Mouse (Mus musculus) C2C12 (cell line): Measurements from ENCODE around the gene Lingo2. TPM values are rescaled to one million over a fixed set of nuclear protein-coding genes. Genes with fewer than 3 reads are reported as not detected.
A peak's percentile ranks its signal among the peaks of the same experiment; 100 is the strongest.

Experiments used
- H3K27me3 ChIP-seq: one replicate; pipeline ENCODE4 v1.6.1; 2011; ENCODE audit not compliant: control insufficient read depth, insufficient read depth, insufficient read length
- H3K36me3 ChIP-seq: one replicate; pipeline ENCODE4 v1.6.1; 2011; ENCODE audit not compliant: control insufficient read depth, insufficient read depth
- H3K4me3 ChIP-seq: one replicate; pipeline ENCODE4 v1.5.1; 2011; ENCODE audit warnings: mild to moderate bottlenecking, control low read depth; ENCODE audit not compliant: poor library complexity, insufficient read depth, severe bottlenecking
- H3K79me2 ChIP-seq: one replicate; pipeline ENCODE4 v1.6.1; 2011; ENCODE audit not compliant: control insufficient read depth, insufficient read depth
- H3K79me3 ChIP-seq: one replicate; pipeline ENCODE4 v1.6.1; 2011; ENCODE audit warnings: low read depth, control low read depth
- H3ac ChIP-seq: one replicate; pipeline ENCODE3; 2011; ENCODE audit warnings: low read depth; ENCODE audit not compliant: control insufficient read depth, insufficient read length
- CEBPB ChIP-seq: IDR thresholded peaks from one replicate; pipeline ENCODE4 v1.6.1; 2011; ENCODE audit warnings: low read depth, mild to moderate bottlenecking, control low read depth, moderate library complexity
- CTCF ChIP-seq: IDR thresholded peaks from one replicate; pipeline ENCODE4 v1.5.1; 2011; ENCODE audit not compliant: control insufficient read depth, insufficient read depth, insufficient read length
- FOSL1 ChIP-seq: IDR thresholded peaks from one replicate; pipeline ENCODE4 v1.8.0; 2011; ENCODE audit warnings: mild to moderate bottlenecking, low read length; ENCODE audit not compliant: poor library complexity, insufficient read depth, severe bottlenecking
- MAX ChIP-seq: IDR thresholded peaks from one replicate; pipeline ENCODE4 v1.6.1; 2011; ENCODE audit warnings: mild to moderate bottlenecking, control low read depth
- MYOD1 ChIP-seq: IDR thresholded peaks from one replicate; pipeline ENCODE4 v1.6.1; 2011; ENCODE audit warnings: low read depth; ENCODE audit not compliant: control insufficient read depth, insufficient read length
- MYOG ChIP-seq: IDR thresholded peaks from one replicate; pipeline ENCODE4 v1.6.1; 2011; ENCODE audit not compliant: control insufficient read depth, insufficient read length; ENCODE audit errors: extremely low read depth
- USF1 ChIP-seq: IDR thresholded peaks from one replicate; pipeline ENCODE4 v1.6.1; 2011; ENCODE audit warnings: low read depth, mild to moderate bottlenecking, control low read depth, moderate library complexity
- polyA plus RNA-seq: library from polyadenylated mRNA; unstranded; fragments of >200 nt; fragmentation: generic; extraction: Trizol; gene quantifications from one replicate; pipeline ENCODE4 v1.2.1, GENCODE M21; 2012; ENCODE audit warnings: missing spikeins

Lingo2 gene
- polyA plus RNA-seq, 1 experiment, result 0.05 TPM

DNA sequence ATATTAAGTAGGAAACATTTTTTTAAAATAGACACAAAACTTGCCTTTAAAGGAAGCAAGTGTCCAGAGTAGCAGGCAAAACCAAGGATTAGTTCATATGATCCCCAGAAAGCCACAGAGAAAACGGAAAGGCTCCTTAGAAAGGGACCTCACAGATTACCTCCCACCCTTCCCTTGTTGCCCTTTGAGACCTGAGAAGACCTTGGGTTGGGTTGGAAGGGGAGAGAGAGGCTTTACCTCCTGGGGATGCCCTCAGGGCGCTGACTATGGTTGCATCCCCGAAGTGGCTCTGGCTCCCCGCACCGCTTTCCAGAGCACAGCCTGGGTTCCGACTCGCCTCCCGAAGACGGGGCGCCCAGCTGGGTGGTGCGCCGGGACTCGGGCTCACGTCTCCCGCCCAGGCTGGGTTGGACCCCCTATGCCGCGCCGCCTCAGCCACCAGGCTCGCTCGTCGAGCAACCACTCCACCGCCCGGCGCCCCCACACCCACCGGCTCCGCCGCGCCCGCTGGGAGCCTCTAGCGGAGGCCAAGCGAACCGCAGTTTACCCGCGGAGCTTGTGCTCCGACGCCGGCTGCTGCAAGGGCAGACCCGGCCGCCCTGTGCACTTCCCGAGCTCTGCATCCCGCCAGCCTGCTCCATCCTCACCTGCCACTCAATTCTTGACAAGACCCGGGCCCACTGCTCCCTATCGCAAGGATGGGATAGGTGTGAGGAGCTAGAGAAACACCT lies 1.4 kb downstream of the Lingo2 start:
- TF ChIP-seq CEBPB (no peak), MYOD1 (no peak), FOSL1 (no peak), CTCF (no peak), MAX (no peak)
- Histone ChIP-seq H3K79me3 (no peaks in the 10 kb centered on the region), H3K27me3 (no peaks in the 10 kb centered on the region)

DNA sequence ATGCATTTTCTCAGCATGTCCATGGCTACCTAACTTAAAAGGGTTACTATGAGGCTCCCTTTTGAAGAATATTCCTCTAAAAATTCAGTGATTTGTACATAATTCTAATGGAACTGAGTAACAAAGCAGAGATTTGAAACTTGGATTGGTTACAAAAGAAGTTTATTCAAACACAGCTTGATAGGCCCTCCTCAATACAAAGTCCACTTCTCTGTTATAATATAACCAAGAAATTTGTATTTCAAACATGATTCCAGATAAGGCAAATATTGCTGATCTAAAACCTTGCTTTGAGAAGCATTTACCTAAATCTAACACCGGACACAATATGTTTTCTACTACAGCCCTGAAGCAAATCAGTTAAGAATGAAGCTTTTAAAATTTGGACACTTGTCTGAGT lies 60.7 kb downstream of the Lingo2 start:
- Histone ChIP-seq H3K79me3 (no peaks in the 10 kb centered on the region), H3K4me3 (no peak overlapping the region), H3ac (no peak overlapping the region), H3K36me3 (no peaks in the 10 kb centered on the region), H3K27me3 (no peaks in the 10 kb centered on the region), H3K79me2 (no peaks in the 10 kb centered on the region)
- TF ChIP-seq USF1 (no peak), MYOD1 (no peak), MYOG (no peak), FOSL1 (no peak), CEBPB (no peak), MAX (no peak), CTCF (no peak)

More for the DNA sequence above, 1.4 kb downstream of the Lingo2 start:
- Histone ChIP-seq H3ac (peak overlapping the region; percentile 44), H3K36me3 (no peaks in the 10 kb centered on the region), H3K79me2 (no peaks in the 10 kb centered on the region), H3K4me3 (no peak overlapping the region)

- Histone ChIP-seq H3K36me3 (no peaks in the 10 kb centered on the region), H3K4me3 (no peak overlapping the region), H3ac (no peak overlapping the region), H3K27me3 (no peaks in the 10 kb centered on the region), H3K79me2 (no peaks in the 10 kb centered on the region), H3K79me3 (no peaks in the 10 kb centered on the region)
- TF ChIP-seq FOSL1, result no peak
Measured at GRCm38 (mm10) chr4:36890365-36890764, 61.2 kb downstream of the Lingo2 start.

DNA sequence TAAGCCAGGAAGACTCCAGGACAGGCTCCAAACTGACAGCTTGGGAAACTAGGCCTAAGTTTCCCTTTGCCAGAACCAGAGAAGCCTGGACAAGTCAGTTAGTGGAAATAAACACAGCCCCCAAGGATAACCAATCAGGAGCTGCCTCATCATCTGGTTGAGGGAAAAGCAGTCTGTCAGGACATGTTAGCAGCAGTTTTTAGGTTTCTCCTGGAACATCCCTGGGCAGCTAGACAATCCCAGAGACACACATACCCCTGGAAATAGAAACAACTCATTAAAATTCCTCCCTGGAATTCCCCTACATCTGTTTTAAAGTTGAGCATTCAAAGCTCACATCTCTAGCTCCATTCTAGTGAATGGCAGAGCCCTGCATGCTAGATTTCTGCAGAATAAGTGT lies 76.8 kb downstream of the Lingo2 start:
- Histone ChIP-seq H3K79me2 (no peaks in the 10 kb centered on the region), H3ac (no peak overlapping the region), H3K79me3 (no peaks in the 10 kb centered on the region), H3K4me3 (no peak overlapping the region), H3K27me3 (no peaks in the 10 kb centered on the region), H3K36me3 (no peaks in the 10 kb centered on the region)
- TF ChIP-seq CTCF (no peak), USF1 (no peak), FOSL1 (no peak), MAX (no peak), MYOD1 (no peak), CEBPB (no peak), MYOG (no peak)

DNA sequence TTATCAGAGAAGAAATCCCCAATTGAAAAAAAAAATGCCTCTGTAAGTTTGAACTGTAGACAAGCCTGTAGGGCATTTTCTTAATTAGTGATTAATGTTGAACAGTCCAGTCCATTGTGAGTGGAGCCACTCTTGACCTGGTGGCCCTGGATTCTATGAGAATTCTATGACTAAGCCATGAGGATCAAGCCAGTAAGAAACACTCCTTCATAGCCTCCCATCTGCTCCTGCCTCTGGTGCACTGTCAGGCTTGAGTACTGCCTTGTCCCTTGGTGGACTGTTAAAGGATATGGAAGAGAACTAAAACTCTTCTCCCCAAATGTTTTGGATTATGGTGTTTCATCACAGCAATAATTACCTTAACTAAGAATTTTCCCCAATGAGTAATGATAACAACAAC lies 126.6 kb downstream of the Lingo2 start:
- Histone ChIP-seq H3K4me3 (no peak overlapping the region), H3K79me3 (no peaks in the 10 kb centered on the region)
- TF ChIP-seq MAX, result no peak

GRCm38 (mm10) chr4:36821914-36822313 lies 129.6 kb downstream of the Lingo2 start:
- Histone ChIP-seq H3K36me3 (no peaks in the 10 kb centered on the region), H3K79me3 (no peaks in the 10 kb centered on the region), H3K79me2 (no peaks in the 10 kb centered on the region), H3K4me3 (no peak overlapping the region), H3ac (no peak overlapping the region), H3K27me3 (no peaks in the 10 kb centered on the region)
- TF ChIP-seq MAX, result no peak
- no peak for TF ChIP-seq CTCF
- no peak for TF ChIP-seq FOSL1
- no peak for TF ChIP-seq CEBPB
- no peak for TF ChIP-seq MYOD1
- no peak for TF ChIP-seq MYOG
- TF ChIP-seq USF1, result no peak

More for the DNA sequence above, 126.6 kb downstream of the Lingo2 start:
- Histone ChIP-seq H3K79me2 (no peaks in the 10 kb centered on the region), H3K36me3 (no peaks in the 10 kb centered on the region), H3K27me3 (no peaks in the 10 kb centered on the region), H3ac (no peak overlapping the region)
